Mouse (Mus musculus) E14TG2a.4 (cell line): ENCODE results near the gene Apobec2.

Source experiments
- H3K27me3 ChIP-seq: 2 replicates; pipeline ENCODE4 v1.6.1; 2014; ENCODE audit warnings: low read length, control low read depth; ENCODE audit not compliant: insufficient read depth
- H3K36me3 ChIP-seq: 2 replicates; pipeline ENCODE4 v1.6.1; 2014; ENCODE audit warnings: low read length, control low read depth; ENCODE audit not compliant: insufficient read depth
- H3K4me1 ChIP-seq: replicated peaks from 2 replicates; pipeline ENCODE4 v1.6.1; 2014; ENCODE audit warnings: low read depth, low read length, control low read depth
- H3K4me3 ChIP-seq: replicated peaks from 2 replicates; pipeline ENCODE4 v1.5.1; 2014; ENCODE audit warnings: mild to moderate bottlenecking, low read length
- H3K9me3 ChIP-seq: 2 replicates; pipeline ENCODE4 v1.6.1; 2014; ENCODE audit warnings: low read length, control low read depth
- CTCF ChIP-seq: conservative IDR thresholded peaks from 2 replicates; pipeline ENCODE4 v1.5.1; 2014; ENCODE audit warnings: low read length
- NANOG ChIP-seq: IDR thresholded peaks from 2 replicates; pipeline ENCODE4 v1.6.1; 2014; ENCODE audit warnings: borderline replicate concordance, low read length, mixed read lengths
- POU5F1 ChIP-seq: IDR thresholded peaks from 2 replicates; pipeline ENCODE4 v1.6.1; 2014; ENCODE audit warnings: low read length, borderline replicate concordance

Apobec2 gene

GRCm38 (mm10) chr17:48388666-48389065 is 44.1 kb downstream of the Apobec2 start:
- no peak overlapping the region for H3K4me3 ChIP-seq
- no peaks in the 10 kb centered on the region for H3K9me3 ChIP-seq
- no peaks in the 10 kb centered on the region for H3K27me3 ChIP-seq
- peaks cover 28% of the 10 kb centered on the region for H3K4me1 ChIP-seq
- TF ChIP-seq POU5F1 (no peak), NANOG (no peak), CTCF (no peak)
- peaks cover 76% of the 10 kb centered on the region for H3K36me3 ChIP-seq

GRCm38 (mm10) chr17:48385786-48386461 is 46.8 kb downstream of the Apobec2 start:
- TF ChIP-seq POU5F1, result no peak
- TF ChIP-seq NANOG, result no peak
- TF ChIP-seq CTCF, result no peak
- no peaks in the 10 kb centered on the region for H3K27me3 ChIP-seq
- H3K9me3 ChIP-seq, result no peaks in the 10 kb centered on the region
- H3K36me3 ChIP-seq, result peaks cover 49% of the 10 kb centered on the region
- H3K4me1 ChIP-seq, result peaks cover 15% of the 10 kb centered on the region
- H3K4me3 ChIP-seq, result no peak overlapping the region

GRCm38 (mm10) chr17:48379050-48379449 is 53.7 kb downstream of the Apobec2 start:
- peaks cover 10% of the 10 kb centered on the region for H3K4me1 ChIP-seq
- TF ChIP-seq NANOG (no peak), POU5F1 (no peak), CTCF (no peak)
- no peaks in the 10 kb centered on the region for H3K27me3 ChIP-seq
- H3K4me3 ChIP-seq, result no peak overlapping the region
- no peaks in the 10 kb centered on the region for H3K36me3 ChIP-seq
- H3K9me3 ChIP-seq, result peaks cover 6% of the 10 kb centered on the region; the same call in 1 of the 2 replicates

- no peaks in the 10 kb centered on the region for H3K36me3 ChIP-seq
- peaks cover 10% of the 10 kb centered on the region for H3K4me1 ChIP-seq
- no peak overlapping the region for H3K4me3 ChIP-seq
- H3K9me3 ChIP-seq, result peaks cover 20% of the 10 kb centered on the region
- no peaks in the 10 kb centered on the region for H3K27me3 ChIP-seq
- TF ChIP-seq NANOG (no peak), POU5F1 (no peak), CTCF (no peak)
These were observed 56.6 kb downstream of the Apobec2 start for GRCm38 (mm10) chr17:48376102-48376501.

- Histone ChIP-seq H3K4me1 (no peaks in the 10 kb centered on the region; the same call in 1 of the 2 replicates), H3K9me3 (peaks cover 21% of the 10 kb centered on the region), H3K27me3 (no peaks in the 10 kb centered on the region), H3K36me3 (no peaks in the 10 kb centered on the region), H3K4me3 (no peak overlapping the region)
- TF ChIP-seq NANOG, result no peak
- TF ChIP-seq CTCF, result no peak
- no peak for TF ChIP-seq POU5F1
These were observed 59.7 kb downstream of the Apobec2 start for GRCm38 (mm10) chr17:48372987-48373386.

GRCm38 (mm10) chr17:48371621-48372020 is 61.1 kb downstream of the Apobec2 start:
- TF ChIP-seq NANOG (no peak), POU5F1 (no peak)
- H3K36me3 ChIP-seq, result no peaks in the 10 kb centered on the region
- no peak overlapping the region for H3K4me3 ChIP-seq
- H3K4me1 ChIP-seq, result no peaks in the 10 kb centered on the region
- peaks cover 25% of the 10 kb centered on the region for H3K9me3 ChIP-seq
- no peaks in the 10 kb centered on the region for H3K27me3 ChIP-seq
